Mouse (Mus musculus) adrenal gland, postnatal 10 days (tissue): ENCODE data around the gene Acoxl. TPM values are rescaled to one million over a fixed set of nuclear protein-coding genes. Genes with fewer than 3 reads are reported as not detected.

ENCODE experiments used
- DNase-seq: peaks from one replicate; pipeline ENCODE4 v3.0.0; 2021; ENCODE audit warnings: mixed read lengths
- total RNA-seq, 2 experiments: library from RNA; stranded (reverse); gene quantifications; 2 replicates each; pipeline ENCODE4 v1.2.3; 2021

Acoxl gene
- total RNA-seq, 2 experiments from 2014 or later: 0.18 to 0.45 TPM

DNA sequence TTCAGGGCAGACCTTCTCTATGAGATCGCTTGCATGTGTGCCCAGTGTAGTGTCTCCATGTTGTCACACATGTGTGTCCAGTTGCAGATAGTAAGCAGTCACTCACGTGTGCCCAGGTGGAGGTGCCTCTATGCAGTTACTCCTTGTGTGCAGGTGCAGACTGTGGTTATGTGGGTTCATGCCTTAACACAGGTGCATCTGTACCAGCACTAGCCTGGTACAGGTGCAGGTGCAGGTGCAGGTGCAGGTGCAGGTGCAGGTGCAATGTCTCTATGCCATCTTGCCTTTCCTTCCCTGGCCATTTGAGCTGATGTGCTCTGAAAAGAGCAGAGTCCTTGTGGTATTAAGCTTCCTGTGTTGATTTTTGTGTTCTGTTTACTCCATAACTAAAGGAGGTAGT, 100.5 kb downstream of the Acoxl start:
- DNase-seq: no peak

DNA sequence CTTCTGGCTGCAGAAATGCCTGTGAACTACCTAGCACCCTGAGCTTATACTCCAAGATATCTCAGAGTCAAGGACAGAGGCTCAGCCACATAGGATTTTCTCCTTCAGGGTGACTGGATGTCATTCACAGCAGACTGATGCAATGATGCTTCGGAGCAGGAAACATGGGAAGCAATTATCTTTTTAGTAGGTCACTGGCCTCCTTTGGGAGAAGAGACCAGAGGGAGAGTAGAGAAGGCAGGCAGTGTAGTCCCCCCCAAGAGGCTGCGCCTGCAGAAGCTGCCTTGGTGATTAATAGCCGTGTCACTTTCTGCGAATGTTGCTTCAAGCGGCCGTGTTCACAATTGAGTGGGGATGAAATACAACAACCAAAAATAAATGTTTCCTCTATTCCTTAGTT, 121.9 kb downstream of the Acoxl start:
- no peak for DNase-seq

DNA sequence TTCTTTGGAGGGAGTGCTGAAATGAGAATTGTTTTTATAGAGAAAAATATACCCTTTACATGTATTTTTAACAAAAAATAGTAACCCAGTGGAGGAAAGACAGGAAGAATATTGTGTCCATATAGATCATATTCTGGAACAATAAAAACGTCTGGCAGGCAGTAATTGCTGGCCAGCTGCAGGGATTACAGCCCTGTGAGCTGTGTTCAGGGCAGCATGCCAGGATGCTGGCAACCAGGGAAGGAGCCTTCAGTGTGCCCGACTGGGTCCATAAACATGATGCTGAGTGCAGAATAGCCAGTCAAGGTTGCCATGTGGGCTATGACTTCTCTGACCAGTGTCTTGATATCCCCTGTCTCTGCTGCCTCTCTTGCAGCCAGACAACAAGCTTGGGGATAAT, 122.5 kb downstream of the Acoxl start:
- peak; percentile 71 for DNase-seq

DNA sequence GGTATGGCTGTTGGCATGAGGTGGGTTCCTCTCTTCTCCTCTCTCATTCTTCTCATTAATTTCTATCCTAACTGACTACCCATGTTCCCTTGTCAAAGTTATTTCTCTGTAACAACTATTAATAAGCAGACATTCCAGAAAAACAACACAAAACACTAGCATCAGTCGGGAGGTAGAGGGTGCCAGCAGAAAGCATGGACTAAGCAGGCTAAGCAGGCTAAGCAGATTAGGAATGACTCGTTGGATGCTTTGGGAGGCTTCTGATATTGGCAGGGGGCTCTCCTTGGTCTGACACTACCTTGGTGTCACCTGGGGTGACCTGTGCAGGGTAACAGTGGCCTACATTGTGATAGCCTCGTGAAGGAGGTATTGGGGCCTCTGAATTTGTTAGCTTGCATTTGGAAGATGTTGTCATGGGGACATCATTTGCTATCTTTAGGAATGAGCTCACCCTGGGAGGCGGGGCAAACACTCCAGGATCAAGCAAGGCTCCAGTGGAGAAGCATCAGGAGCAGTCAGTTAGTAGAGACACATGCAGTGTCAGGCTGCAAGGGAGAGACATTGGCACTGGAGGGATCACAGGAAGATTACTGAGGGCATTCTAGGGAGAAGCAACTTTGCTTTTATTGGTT, 123.2 kb downstream of the Acoxl start:
- peak; percentile 12 for DNase-seq

DNA sequence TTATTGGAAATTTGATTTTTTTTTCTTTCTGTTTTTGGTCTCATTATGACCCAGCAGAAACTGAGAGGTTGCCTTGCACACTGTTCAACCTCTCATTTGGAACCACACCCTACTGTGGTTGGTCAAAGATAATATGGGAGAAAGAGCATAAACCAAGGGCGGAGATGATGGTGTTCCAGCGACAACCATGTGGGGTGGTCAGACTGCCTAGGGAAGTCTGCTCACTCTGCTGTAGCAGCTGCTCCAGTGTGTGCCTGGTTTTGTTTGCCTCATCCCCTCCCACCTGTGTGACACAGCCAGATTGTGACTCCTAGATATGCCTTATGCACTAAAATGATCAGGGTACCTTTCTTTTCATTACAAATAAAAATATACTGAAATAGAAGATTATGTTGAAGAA, 130.3 kb downstream of the Acoxl start:
- DNase-seq: no peak

DNA sequence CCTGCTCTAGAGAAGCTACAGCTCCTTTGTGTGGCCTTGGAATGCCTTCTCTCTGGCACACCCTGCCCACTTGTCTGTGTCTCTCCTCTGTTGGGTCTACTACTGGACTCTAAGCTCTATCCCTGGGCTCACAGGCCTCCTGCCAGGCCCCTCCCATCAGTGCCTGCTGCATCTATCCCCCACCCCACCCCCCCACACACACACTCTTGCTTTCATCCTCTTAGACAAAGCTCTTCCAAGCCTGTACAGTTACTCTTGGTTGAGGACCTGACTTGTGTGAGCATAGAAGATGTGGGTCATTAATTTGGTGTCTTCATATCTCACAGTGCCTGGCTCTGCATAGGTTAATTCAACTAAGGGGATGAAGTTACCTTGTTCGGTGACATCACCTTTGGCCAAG, 137.6 kb downstream of the Acoxl start:
- DNase-seq: no peak

DNA sequence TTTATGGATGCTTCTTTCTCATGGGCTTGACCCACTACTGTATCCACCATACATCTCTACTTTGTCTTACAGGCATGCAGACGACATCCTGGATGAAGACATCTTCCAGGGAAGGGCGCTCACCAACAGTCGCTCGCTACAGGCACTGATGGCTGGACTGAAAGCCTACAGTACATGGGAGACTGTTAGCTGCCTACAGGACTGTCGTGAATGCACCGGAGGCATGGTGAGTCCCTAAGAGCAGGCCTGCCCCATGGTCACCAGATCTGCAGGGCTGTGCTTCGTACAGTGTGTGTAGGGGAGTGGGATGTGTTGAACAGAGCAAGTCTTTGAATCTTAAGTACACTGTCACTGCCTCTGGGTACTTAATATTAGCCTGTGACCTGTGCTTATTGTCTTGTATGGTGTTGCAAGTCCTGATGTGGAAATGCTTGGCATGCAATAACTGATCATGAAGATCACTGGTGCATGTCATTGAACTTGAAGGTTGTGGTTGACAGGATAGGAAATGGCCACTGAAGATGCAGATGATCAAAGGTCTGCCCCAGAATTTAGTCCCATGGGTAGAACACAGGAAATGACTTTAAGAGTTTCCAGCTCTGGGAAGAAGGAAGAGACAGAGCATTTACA, 140.0 kb downstream of the Acoxl start:
- DNase-seq: no peak

DNA sequence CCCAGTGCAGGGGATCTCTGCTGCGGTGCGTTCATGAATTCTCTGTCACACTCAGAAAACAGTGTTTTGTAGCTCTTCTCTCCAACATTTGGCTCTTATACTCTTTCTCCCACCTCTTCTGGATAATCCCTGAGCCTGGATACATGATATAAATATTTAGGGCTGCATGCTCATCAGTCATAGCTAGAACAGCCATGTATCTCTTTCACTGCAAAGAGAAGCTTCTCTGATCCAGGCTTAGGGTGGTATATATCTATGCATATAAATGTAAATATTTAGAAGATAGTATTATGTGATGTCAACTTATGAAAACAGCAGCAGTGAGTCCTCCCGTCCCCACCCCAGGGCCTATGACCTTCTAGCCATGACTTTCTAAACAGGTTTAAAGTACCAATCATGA, 143.9 kb downstream of the Acoxl start:
- no peak for DNase-seq

DNA sequence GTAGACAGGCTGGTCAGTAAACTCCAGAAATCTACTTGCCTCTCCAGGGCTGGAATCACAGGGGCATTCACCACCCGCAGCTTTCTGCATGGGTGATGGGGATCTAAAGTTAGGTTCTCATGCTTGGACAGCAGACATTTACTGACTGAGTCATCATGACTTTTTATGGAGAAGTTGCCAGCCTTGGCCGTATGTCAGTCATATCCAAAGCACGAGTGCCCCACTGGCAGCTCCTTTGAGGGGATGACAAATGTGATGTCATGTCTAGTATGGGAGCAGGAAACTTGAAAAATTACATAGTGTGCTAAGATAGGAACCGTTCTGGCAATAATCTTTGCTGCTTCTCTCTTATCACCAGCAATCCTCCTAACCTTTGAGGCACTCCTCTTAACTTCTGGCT, 144.6 kb downstream of the Acoxl start:
- DNase-seq: no peak

DNA sequence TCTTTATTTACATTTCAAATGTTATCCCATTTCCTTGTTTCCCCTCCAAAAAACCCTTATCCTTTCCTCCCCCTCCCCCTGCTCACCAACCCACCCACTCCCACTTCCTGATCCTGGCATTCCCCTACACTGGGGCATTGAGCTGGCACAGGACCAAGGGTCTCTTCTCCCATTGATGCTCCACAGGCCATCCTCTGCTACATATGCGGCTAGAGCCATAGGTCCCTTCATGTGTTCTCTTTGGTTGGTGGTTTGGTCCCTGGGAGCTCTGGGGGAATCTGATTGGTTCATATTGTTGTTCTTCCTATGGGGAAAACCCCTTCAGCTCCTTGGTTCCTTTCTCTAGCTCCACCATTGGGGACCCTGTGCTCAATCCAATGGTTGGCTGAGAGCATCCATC, 145.3 kb downstream of the Acoxl start:
- no peak for DNase-seq

DNA sequence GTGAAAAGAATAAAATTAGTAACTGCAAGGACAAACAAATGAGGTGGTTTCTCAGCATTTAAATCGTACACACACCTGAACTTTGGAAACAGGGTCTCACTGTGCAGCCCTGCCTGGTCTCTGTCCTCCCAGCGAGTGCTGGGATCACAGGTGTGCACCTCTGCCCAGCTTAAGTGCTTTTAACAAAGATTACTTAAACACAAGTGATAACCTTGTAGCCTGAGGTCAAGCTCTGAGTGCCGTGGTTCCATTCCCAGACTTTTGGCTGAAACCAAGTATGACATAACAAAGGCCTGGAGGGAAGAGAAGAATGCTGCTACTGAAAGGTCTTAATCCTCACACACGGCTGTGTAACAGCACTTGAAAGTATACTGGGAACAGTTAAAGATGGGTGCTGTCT, 149.0 kb downstream of the Acoxl start:
- DNase-seq: no peak

DNA sequence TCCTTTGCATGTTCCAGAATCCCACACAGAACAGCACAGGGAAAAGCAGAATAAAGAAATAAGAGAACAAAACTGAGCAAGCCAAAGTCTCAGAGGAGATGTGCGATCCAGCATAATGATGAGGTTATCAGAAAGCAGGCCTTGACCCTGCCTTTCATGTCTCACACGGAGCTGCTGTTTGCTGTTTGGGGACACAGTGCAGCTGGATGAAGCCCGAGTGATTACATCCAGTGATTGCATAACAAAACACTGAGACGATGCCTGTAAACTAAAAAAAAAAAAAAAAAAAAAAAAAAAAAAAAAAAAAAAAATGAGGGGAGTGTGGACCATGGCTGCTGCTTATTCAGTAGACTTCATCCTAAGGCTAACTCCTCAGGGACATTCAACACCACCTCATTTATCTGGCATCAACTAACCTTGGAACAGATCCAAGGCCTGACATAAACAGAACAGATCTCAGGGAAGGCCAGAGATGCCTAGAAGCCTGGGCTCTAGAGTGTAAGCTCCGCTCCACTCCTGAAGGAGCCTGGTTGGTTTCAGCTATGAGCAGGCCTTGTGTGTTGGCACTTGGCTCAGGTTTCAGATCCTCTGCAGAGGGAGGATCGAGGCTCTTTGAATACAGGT, 152.3 kb downstream of the Acoxl start:
- DNase-seq: peak; percentile 51

DNA sequence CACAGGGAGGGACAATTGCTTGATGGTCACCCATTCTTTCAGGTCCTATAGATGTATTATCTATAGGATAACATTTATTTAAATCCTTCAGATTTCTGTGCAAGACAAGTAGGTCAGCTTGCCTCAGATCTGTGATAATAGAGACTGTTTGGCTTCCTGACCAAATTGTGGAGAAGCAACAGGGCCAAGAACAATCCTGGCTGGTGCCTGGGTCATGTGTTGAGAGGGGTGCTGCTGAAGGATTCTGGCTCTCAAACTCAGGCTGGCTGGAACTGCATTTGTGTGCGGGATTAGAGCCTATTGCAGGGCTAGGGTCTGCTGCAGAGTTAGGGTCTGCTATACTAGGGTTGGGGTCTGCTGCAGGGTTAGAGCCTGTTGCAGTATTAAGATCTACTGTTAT, 153.0 kb downstream of the Acoxl start:
- no peak for DNase-seq

DNA sequence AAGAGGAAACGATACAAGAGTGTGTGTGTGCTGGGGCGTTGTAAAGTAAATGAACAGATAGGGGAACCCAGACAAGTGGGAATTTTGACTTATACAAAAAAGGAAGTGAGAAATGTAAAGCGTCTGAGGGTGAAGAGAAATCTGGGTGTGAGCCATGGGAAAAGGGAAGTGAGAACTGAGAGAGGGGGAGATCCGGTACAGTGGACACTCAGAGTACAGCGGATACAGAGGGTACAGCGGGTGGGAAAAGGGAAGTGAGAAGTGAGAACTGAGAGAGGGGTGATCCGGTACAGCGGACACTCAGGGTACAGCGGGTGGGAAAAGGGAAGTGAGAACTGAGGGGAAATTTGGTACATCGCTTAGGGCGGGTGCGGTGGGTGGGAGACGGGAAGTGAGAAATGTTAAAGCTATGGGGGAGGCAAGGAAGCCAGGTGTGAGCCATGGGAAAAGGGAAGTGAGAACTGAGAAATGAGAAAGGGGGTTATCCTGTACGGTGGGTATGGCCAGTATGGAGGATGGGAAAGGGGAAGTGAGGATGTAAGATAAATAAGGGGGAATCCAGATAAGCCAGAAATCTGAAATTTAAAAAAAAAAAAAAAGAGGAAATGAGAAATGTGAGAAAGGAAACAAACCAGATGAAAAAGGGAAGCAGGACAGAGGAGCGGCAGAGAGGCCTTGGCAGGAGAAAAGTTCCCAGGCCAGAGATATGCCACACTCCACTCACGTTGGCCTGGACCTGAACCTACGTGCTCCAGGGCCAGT, 170.2 kb downstream of the Acoxl start:
- DNase-seq: no peak

DNA sequence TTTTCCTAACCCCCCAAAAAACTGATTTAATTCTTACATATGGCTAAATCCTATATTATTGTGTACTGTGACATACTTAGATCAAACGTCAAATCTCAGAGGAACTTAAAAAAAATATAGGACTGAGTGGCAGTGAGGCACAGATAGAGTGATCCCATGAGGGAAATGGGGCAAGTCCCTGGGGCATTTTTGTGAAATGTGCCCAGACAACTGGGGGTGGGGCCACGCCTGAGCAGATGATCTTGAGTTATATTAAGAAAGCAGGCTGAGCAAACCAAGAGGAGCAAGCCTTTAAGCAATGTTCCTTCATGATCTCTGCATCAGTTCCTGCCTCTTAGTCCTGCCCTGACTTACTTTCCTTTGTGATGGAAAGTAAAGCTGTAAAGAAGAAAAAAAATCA, 175.9 kb downstream of the Acoxl start:
- peak; percentile 34 for DNase-seq

DNA sequence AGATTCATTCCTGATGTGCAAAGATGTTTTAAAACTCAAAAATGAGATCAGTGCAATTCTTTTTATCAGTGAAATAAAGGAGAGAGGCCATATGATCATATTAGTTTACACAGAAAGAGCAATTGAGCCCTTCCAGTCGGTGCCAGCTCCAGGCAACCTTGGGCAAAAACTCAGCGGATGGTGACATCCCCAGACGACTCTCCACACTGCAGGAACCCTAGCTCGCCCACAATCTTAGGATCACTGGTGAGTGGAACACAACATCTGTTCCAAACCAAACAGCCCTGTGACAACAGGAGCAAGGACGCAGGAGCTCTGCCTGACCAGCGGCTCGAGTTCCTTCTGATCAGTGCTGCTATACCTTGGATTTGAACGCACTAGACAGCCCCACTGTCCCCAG, 176.9 kb downstream of the Acoxl start:
- DNase-seq: peak; percentile 44

DNA sequence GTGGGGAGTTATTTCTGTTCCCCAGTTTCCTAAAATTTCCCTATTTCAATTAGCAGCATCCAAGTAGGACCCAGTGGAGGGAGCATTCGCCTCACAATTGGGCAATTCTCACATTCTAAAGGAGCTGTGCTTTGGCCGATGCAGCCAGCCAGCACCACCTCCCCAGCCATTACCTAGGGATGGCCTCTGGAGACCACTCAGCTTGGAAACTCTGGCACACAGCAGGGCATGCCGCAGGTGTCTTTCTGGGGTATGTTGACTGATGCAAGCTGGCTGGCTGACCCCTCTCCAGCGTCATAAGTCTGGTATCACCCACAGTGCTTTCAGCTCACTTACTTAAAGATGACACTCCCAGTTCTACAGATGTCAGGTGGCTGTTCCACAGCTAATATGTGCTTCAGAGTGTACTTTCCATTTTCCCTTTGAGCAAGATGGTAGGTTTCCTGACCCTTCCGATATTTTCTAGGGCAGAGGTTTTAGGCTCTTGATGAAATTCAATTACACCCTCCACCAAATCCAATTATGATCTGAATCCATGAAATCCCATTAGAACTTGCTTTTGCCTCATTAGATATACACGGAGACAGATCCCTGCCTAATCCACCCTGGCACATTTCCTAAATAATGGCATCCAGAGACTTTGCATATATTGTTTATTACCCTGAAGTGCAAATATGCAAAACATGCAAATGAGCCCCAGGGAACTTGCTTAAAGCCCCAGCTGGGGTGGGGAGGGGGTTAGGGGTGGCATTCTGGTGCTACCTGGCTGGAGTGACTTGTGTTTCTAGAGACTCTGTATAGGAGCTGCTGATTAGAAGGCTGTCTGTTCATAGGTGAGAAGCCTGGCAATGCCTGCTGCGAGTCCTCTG, 181.6 kb downstream of the Acoxl start:
- DNase-seq: no peak

DNA sequence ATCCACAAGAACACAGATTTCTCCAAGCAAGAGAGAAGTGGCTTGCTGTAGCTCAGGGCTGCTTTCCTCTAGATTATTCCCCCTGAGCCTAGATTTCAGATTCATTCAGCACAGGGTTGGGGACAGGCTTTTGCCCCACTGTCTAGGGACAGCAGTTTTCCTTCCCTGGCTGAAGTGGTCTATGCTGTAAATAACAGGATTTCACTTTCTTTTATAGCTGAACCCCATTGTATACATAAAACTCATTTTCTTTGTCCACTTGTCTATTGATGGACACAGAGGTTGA, 182.2 kb downstream of the Acoxl start:
- DNase-seq: no peak

DNA sequence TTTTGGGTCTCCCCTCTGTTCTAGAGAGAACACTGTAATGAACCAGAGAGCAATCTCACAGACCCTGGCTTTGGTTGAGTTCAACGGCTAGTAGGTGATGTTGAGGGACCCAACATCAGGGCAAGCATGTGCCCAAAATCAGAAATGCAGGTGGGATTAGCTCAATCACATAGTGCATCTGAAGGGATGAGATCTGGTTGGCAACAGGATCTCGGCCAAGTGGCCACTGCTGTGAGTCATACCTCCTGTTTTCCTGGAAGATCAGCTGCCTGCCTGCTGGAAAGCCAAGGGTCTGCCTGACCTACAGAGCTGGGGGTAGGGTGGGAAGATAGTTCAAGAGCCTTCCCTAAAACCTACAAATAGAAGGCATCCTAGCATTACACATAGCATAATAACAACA, 185.2 kb downstream of the Acoxl start:
- no peak for DNase-seq

DNA sequence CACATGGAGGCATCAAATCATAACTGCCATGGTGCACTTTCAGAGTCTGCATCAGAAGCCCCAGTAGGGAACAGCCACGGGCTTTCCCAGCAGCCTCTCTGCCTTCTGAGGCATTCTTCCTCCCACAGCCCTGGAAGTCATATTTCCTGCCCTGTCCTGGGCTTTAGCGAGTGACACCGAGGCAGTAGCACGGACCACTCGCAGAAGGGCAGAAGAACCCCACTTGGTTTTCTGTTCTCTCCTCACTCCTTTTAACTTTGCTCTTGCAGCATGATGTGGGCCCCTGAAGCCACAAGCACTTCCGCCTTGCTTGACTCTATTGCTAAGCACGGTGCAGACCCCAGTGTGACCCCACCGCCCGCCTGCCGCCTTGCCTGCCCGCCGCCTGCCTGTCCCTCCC, 189.0 kb downstream of the Acoxl start:
- no peak for DNase-seq

DNA sequence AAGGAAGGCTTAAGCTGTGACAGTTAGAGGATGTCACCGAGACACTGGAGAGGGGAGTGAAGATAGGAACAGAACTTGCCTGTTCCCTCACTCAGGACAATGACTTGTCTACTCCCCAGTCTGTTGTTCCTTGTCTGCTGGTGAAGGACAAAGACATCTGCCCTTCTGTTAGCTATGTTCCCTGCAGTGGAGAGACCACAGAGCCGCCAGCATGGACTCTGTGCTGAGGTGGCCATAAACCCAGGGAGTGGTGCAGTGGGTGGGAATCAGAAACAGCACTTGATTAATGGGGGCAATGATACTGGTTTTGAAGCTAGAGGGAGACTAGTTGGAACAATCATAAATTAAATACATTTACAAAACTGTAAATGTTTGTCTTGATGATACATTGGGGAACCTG, 191.3 kb downstream of the Acoxl start:
- DNase-seq: no peak

DNA sequence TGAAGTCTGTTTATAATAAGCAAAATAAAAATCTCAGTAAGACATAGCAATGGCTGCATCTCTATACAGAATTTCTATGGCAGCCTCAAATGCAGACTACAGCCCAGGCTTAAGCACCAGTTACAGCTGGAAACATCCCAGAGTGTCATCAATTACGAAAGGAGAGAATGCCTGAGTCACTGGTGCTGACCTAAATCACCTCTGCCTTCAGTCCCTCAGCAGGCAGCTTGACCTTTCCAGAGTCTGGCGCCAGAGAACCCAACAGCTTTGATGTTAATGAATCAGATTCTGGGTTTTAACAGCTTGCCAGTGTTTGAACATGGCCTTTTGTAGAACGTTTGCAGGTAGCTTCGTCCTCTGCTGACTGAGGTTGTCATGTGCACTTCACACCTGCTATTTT, 193.4 kb downstream of the Acoxl start:
- peak; percentile 49 for DNase-seq

DNA sequence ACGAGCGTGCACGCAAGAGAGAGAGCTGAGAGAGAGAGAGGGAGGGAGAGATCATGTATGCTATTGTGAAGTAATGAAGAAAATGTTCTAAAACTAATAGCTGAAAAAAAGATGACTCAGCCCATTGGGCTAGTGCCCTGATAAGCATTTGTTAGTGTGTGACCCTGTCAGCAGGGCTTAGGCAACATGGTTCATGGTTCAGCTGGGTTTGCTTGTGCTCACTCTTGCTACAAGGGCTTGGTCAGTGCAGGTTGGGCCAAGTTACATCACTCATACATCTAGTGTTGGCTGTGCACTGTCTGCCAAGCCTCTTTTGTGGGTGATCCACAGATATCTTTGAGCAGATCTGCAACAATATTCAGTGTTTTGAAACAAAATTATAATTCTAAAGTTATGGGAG, 194.8 kb downstream of the Acoxl start:
- peak; percentile 52 for DNase-seq
